Mouse (Mus musculus): Measurements from ENCODE around the gene Gm5127. TPM values are rescaled to one million over a fixed set of nuclear protein-coding genes. Genes with fewer than 3 reads are reported as not detected.

The Gm5127 gene
- polyA plus RNA-seq, 1 experiment from 2014 or later = 0.12 TPM

GRCm38 (mm10) chrX:106633543-106633942 lies 50.6 kb downstream of the Gm5127 start:
- no peak overlapping the region for H3K4me3 ChIP-seq
- no peak overlapping the region for H3K4me2 ChIP-seq
- H3K36me3 ChIP-seq (replicated peaks) = no peaks in the 10 kb centered on the region
- no peak overlapping the region for H3K9ac ChIP-seq
- H3K4me1 ChIP-seq = no peaks in the 10 kb centered on the region
- no peak for ATAC-seq (replicated peaks)
- no peaks in the 10 kb centered on the region for H3K27me3 ChIP-seq (replicated peaks)
- H3K9me3 ChIP-seq = no peaks in the 10 kb centered on the region
- H3K27ac ChIP-seq = no peak overlapping the region

- no peak overlapping the region for H3K27ac ChIP-seq
- H3K4me3 ChIP-seq = no peak overlapping the region
- no peaks in the 10 kb centered on the region for H3K36me3 ChIP-seq (replicated peaks)
- H3K9ac ChIP-seq = no peak overlapping the region
- H3K4me2 ChIP-seq = no peak overlapping the region
- no peaks in the 10 kb centered on the region for H3K4me1 ChIP-seq
- no peaks in the 10 kb centered on the region for H3K9me3 ChIP-seq
- no peaks in the 10 kb centered on the region for H3K27me3 ChIP-seq (replicated peaks)
- ATAC-seq (replicated peaks) = no peak
- WGBS = 84% methylated on average over 3 of the region's 3 CpGs
Observed at GRCm38 (mm10) chrX:106634799-106635541, 52.0 kb downstream of the Gm5127 start.

- ATAC-seq (replicated peaks) = no peak
- Histone ChIP-seq H3K4me1 (no peaks in the 10 kb centered on the region), H3K36me3 (replicated peaks) (no peaks in the 10 kb centered on the region), H3K27ac (no peak overlapping the region), H3K9ac (no peak overlapping the region), H3K9me3 (no peaks in the 10 kb centered on the region), H3K27me3 (replicated peaks) (no peaks in the 10 kb centered on the region), H3K4me2 (no peak overlapping the region), H3K4me3 (no peak overlapping the region)
Observed at GRCm38 (mm10) chrX:106662101-106662500, 79.1 kb downstream of the Gm5127 start.

- Histone ChIP-seq H3K4me2 (no peak overlapping the region), H3K4me1 (no peaks in the 10 kb centered on the region), H3K36me3 (replicated peaks) (no peaks in the 10 kb centered on the region), H3K9me3 (no peaks in the 10 kb centered on the region), H3K27ac (no peak overlapping the region), H3K27me3 (replicated peaks) (no peaks in the 10 kb centered on the region), H3K4me3 (no peak overlapping the region), H3K9ac (no peak overlapping the region)
- ATAC-seq (replicated peaks) = no peak
- WGBS = 83% methylated on average over 3 of the region's 3 CpGs
Observed at GRCm38 (mm10) chrX:106704590-106704989, 121.6 kb downstream of the Gm5127 start.

- no peaks in the 10 kb centered on the region for H3K4me1 ChIP-seq
- no peaks in the 10 kb centered on the region for H3K9me3 ChIP-seq
- H3K27me3 ChIP-seq (replicated peaks) = no peaks in the 10 kb centered on the region
- H3K27ac ChIP-seq = no peak overlapping the region
- no peak overlapping the region for H3K4me3 ChIP-seq
- H3K4me2 ChIP-seq = no peak overlapping the region
- no peaks in the 10 kb centered on the region for H3K36me3 ChIP-seq (replicated peaks)
- ATAC-seq (replicated peaks) = no peak
- WGBS = 48% methylated on average over 2 of the region's 2 CpGs
- no peak overlapping the region for H3K9ac ChIP-seq
Observed at GRCm38 (mm10) chrX:106717160-106717559, 134.2 kb downstream of the Gm5127 start.

GRCm38 (mm10) chrX:106742241-106742640 lies 159.3 kb downstream of the Gm5127 start:
- no peaks in the 10 kb centered on the region for H3K9me3 ChIP-seq
- H3K4me1 ChIP-seq = no peaks in the 10 kb centered on the region
- no peaks in the 10 kb centered on the region for H3K27me3 ChIP-seq (replicated peaks)
- ATAC-seq (replicated peaks) = no peak
- no peak overlapping the region for H3K4me3 ChIP-seq
- H3K27ac ChIP-seq = no peak overlapping the region
- H3K4me2 ChIP-seq = no peak overlapping the region
- H3K9ac ChIP-seq = no peak overlapping the region
- no peaks in the 10 kb centered on the region for H3K36me3 ChIP-seq (replicated peaks)

GRCm38 (mm10) chrX:106755272-106755671 lies 172.3 kb downstream of the Gm5127 start:
- ATAC-seq (replicated peaks) = no peak
- Histone ChIP-seq H3K4me2 (no peak overlapping the region), H3K9ac (no peak overlapping the region), H3K27ac (no peak overlapping the region), H3K4me1 (no peaks in the 10 kb centered on the region), H3K36me3 (replicated peaks) (no peaks in the 10 kb centered on the region), H3K27me3 (replicated peaks) (no peaks in the 10 kb centered on the region), H3K9me3 (no peaks in the 10 kb centered on the region), H3K4me3 (no peak overlapping the region)
- 68% methylated on average over 1 of the region's 1 CpGs for WGBS

Small RNAs within 50 kb of the gene (microRNA-seq; reads per million reads assigned to microRNA genes)
- gene Gm22102 = not detected

Other genes starting within 250 kb of the Gm5127 start
- 0.51 and 0.81 TPM in 2 replicates for gene Fndc3c1, start 97.8 kb upstream of the Gm5127 start, polyA plus RNA-seq (2015; fragmentation: Nextera tagmentation; extraction: Ambion mirVana)
- 0.42 and 0.79 TPM in 2 replicates for gene Cysltr1, start 20.5 kb downstream of the Gm5127 start, polyA plus RNA-seq (2015; fragmentation: Nextera tagmentation; extraction: Ambion mirVana)

Measured in midbrain, embryonic 15.5 days (tissue).